In genomic region chr11:120098588-120099511, GRCm38 (mm10) we compare ENCODE assay signal across 8 mouse cellular contexts. TPM values are rescaled to one million over a fixed set of nuclear protein-coding genes. Genes with fewer than 3 reads are reported as not detected.
DNase-seq lines count a peak whose midpoint lies in the region; ATAC-seq and TF ChIP-seq lines count a peak whose summit lies in the region.

Gene Tepsin, minus strand, starts transcription at chr11:120098731.
Gene Ndufaf8, plus strand, starts transcription at chr11:120098928.

- in situ Hi-C loops in ES-E14 (cut with MboI; ENCODE audit: low sequenced_read_pairs in 2 of 2, unreplicated experiment in 2 of 2), result no loop called here

- peaks cover 3 to 9% of the 10 kb centered on the region in 2 experiments; a peak in 2 of 4 replicates for H3K4me1 ChIP-seq in ES-E14 (ENCODE audit: control insufficient read depth in 2 of 2, insufficient read depth in 2 of 2, low read length in 2 of 2, poor library complexity in 1 of 2)
- H3K4me1 ChIP-seq in forebrain, embryonic 15.5 days, result peaks cover 22% of the 10 kb centered on the region
- H3K4me1 ChIP-seq in lung, adult 2 months (ENCODE audit: control insufficient read depth, insufficient read depth, low read length), result peaks cover 7% of the 10 kb centered on the region

- intact Hi-C loops in heart, postnatal 25 days (cut with DNase I), result no loop called here

- peak within 1 kb of the TSS; percentile 97 for H3K9ac ChIP-seq in ES-E14 (ENCODE audit: insufficient read depth, low read depth, low read length, poor library complexity, severe bottlenecking)
- H3K9ac ChIP-seq in forebrain, embryonic 15.5 days (replicated peaks), result peak within 1 kb of the TSS; percentile 72

- no peaks in the 10 kb centered on the region for H3K9me3 ChIP-seq in ES-E14 (ENCODE audit: control insufficient read depth, insufficient read depth, low read depth, low read length)
- H3K9me3 ChIP-seq in forebrain, embryonic 15.5 days, result no peaks in the 10 kb centered on the region

- peak; percentile 98 for ATAC-seq in forebrain, embryonic 15.5 days (replicated peaks)
- peak; percentile 94 for ATAC-seq in neutrophil, adult 5-6 weeks (ENCODE audit: extremely low read depth, insufficient number of reproducible peaks, low FRiP score, poor library complexity, severe bottlenecking)

- peaks cover 14% of the 10 kb centered on the region; the same call in 1 of the 2 replicates for H3K36me3 ChIP-seq in ES-E14 (ENCODE audit: control insufficient read depth, insufficient read depth, low read length, poor library complexity, severe bottlenecking)
- H3K36me3 ChIP-seq in forebrain, embryonic 15.5 days, result peaks cover 27% of the 10 kb centered on the region

- H3K27ac ChIP-seq in ES-E14 (ENCODE audit: insufficient read depth, low read depth, low read length, poor library complexity, severe bottlenecking), result peak within 1 kb of the TSS; percentile 82
- peak within 1 kb of the TSS; percentile 95 for H3K27ac ChIP-seq in forebrain, embryonic 15.5 days (replicated peaks)

- peak within 1 kb of the TSS; percentile 96 to 97 for H3K4me3 ChIP-seq in ES-E14 (ENCODE audit: insufficient read depth in 1 of 2, low read depth in 1 of 2, low read length in 2 of 2, poor library complexity in 1 of 2, severe bottlenecking in 1 of 2)
- peak within 1 kb of the TSS; percentile 65 for H3K4me3 ChIP-seq in forebrain, embryonic 15.5 days
- H3K4me3 ChIP-seq in lung, adult 2 months (replicated peaks; ENCODE audit: extremely low read depth, low read depth, low read length), result peak within 1 kb of the TSS; percentile 89

- H3K4me2 ChIP-seq in forebrain, embryonic 15.5 days (replicated peaks), result peak within 1 kb of the TSS; percentile 93

- under 1% methylated on average over 77 of the region's 77 CpGs for WGBS in forebrain, embryonic 15.5 days
- under 1% methylated on average over 77 of the region's 77 CpGs for WGBS in lung, adult 2 months

- no peaks in the 10 kb centered on the region for H3K27me3 ChIP-seq in forebrain, embryonic 15.5 days

- peak; percentile 97 for DNase-seq in ES-E14 (ENCODE audit: low read depth, low spot score)
- DNase-seq in cerebellum, adult 11-12 months, result peak; percentile 99
- DNase-seq in heart, postnatal 25 days (ENCODE audit: low spot score), result peak; percentile 99
- DNase-seq in layer of hippocampus, adult 18-20 months (ENCODE audit: low spot score in 2 of 2), result peak; percentile 100
- DNase-seq in lung, adult 2 months, result peak; percentile 100
- DNase-seq in thymus, adult 18-20 months, result peak; percentile 98 to 99

- TF ChIP-seq POLR2A in lung, adult 2 months (IDR thresholded peaks at IDR 0.05; ENCODE audit: borderline replicate concordance, extremely low read depth, low read depth, low read length), result peak; percentile 64; the same call in 1 of the 2 replicates

- TF ChIP-seq CTCF in lung, adult 2 months (IDR thresholded peaks at IDR 0.05; ENCODE audit: insufficient read depth, low read length), result no peak

TF ChIP-seq in ES-E14, 5 proteins besides CTCF, POLR2A, EP300 and RAD21:
- TF ChIP-seq CHD2 (IDR thresholded peaks at IDR 0.05; ENCODE audit: low read depth, low read length), result peak; percentile 99
- TF ChIP-seq HCFC1 (IDR thresholded peaks at IDR 0.05; ENCODE audit: borderline replicate concordance, insufficient read depth, low read length), result peak; percentile 62; the same call in 1 of the 2 replicates
- TF ChIP-seq ZNF384 (IDR thresholded peaks at IDR 0.05; ENCODE audit: low read depth, low read length), result no peak
- TF ChIP-seq ZC3H11A (IDR thresholded peaks at IDR 0.05; ENCODE audit: borderline replicate concordance, low read depth, low read length), result no peak
- TF ChIP-seq MAFK (IDR thresholded peaks at IDR 0.05; ENCODE audit: insufficient read depth, low read depth, low read length), result no peak

RNA-seq across cellular contexts. Expression of gene Tepsin, which starts in this region (rescaled TPM):
- 26.5 and 37.1 TPM in 2 replicates for total RNA-seq in ES-E14 (2012; rRNA removed)
- polyA plus RNA-seq in forebrain, embryonic 15.5 days (2015; fragmentation: Nextera tagmentation; extraction: Ambion mirVana), result 18.7 and 21.9 TPM in 2 replicates
- total RNA-seq in heart, postnatal 25 days (2021), result 1 to 10 TPM; 7.4 to 8.2 TPM
- 10 to 100 TPM; 13.9 to 17.9 TPM for total RNA-seq in layer of hippocampus, adult 18-20 months (2021)
- polyA plus RNA-seq in lung, adult 2 months (2012; rRNA removed), result 29.7 and 32.3 TPM in 2 replicates
- 15.5 and 30.6 TPM in 2 replicates for total RNA-seq in neutrophil, adult 5-6 weeks (2017)

RNA-seq across cellular contexts. Expression of gene Ndufaf8, which starts in this region (rescaled TPM):
- 48.8 and 49.3 TPM in 2 replicates for total RNA-seq in ES-E14 (2012; rRNA removed)
- polyA plus RNA-seq in forebrain, embryonic 15.5 days (2015; fragmentation: Nextera tagmentation; extraction: Ambion mirVana), result 49.7 and 56.9 TPM in 2 replicates
- total RNA-seq in heart, postnatal 25 days (2021), result 10 to 100 TPM; 67.1 to 69.7 TPM
- total RNA-seq in layer of hippocampus, adult 18-20 months (2021), result 10 to 100 TPM; 38.6 to 39.3 TPM
- 41.3 and 54.8 TPM in 2 replicates for polyA plus RNA-seq in lung, adult 2 months (2012; rRNA removed)
- 8.8 and 11.3 TPM in 2 replicates for total RNA-seq in neutrophil, adult 5-6 weeks (2017)

Comparison
In these comparisons a context has a peak if more than half of its experiments do, and no peak if none do; other contexts are left out.
1. Peak in every context shown above with its lines: DNase-seq, ATAC-seq, H3K4me3 ChIP-seq and H3K27ac ChIP-seq.